Mouse (Mus musculus) hindbrain, embryonic 10.5 days (tissue): Measurements from ENCODE around the gene Dlg2. TPM values are rescaled to one million over a fixed set of nuclear protein-coding genes. Genes with fewer than 3 reads are reported as not detected.
A peak's percentile ranks its signal among the peaks of the same experiment; 100 is the strongest.

ENCODE experiments used
- DNase-seq: peaks from one replicate; pipeline ENCODE4 v3.0.0-alpha.2; 2017; ENCODE audit warnings: low spot score
- H3K27ac ChIP-seq: fragments of 300-500 bp; sonication (generic); 2 replicates; pipeline ENCODE4 v1.5.1; 2016; ENCODE audit warnings: mild to moderate bottlenecking, moderate library complexity
- H3K27me3 ChIP-seq: fragments of 300-500 bp; sonication (generic); 2 replicates; pipeline ENCODE4 v1.6.1; 2016; ENCODE audit warnings: mild to moderate bottlenecking; ENCODE audit not compliant: poor library complexity, insufficient read depth, severe bottlenecking
- H3K36me3 ChIP-seq: fragments of 300-500 bp; sonication (generic); 2 replicates; pipeline ENCODE4 v1.6.1; 2016; ENCODE audit warnings: mild to moderate bottlenecking, moderate library complexity
- H3K4me1 ChIP-seq: fragments of 300-500 bp; sonication (generic); replicated peaks from 2 replicates; pipeline ENCODE4 v1.6.1; 2016; ENCODE audit warnings: mild to moderate bottlenecking
- H3K4me3 ChIP-seq: fragments of 300-500 bp; sonication (generic); 2 replicates; pipeline ENCODE4 v1.5.1; 2016; ENCODE audit warnings: mild to moderate bottlenecking, moderate library complexity
- H3K9me3 ChIP-seq: fragments of 300-500 bp; sonication (generic); 2 replicates; pipeline ENCODE4 v1.6.1; 2016; ENCODE audit warnings: mild to moderate bottlenecking, moderate library complexity
- WGBS: fragments of 180-500 bp; shearing (Covaris S2); methylation state at CpG from one replicate; pipeline ENCODE4 v1.1.7; 2016; 5-methylcytosine and 5-hydroxymethylcytosine counted together
- polyA plus RNA-seq: library from polyadenylated mRNA; unstranded; fragments of >200 nt; fragmentation: Nextera tagmentation; extraction: Ambion mirVana; gene quantifications from 2 replicates; pipeline ENCODE4 v1.2.1, GENCODE M21; 2016

The Dlg2 gene
- polyA plus RNA-seq, 1 experiment from 2014 or later = 2.2 TPM

DNA sequence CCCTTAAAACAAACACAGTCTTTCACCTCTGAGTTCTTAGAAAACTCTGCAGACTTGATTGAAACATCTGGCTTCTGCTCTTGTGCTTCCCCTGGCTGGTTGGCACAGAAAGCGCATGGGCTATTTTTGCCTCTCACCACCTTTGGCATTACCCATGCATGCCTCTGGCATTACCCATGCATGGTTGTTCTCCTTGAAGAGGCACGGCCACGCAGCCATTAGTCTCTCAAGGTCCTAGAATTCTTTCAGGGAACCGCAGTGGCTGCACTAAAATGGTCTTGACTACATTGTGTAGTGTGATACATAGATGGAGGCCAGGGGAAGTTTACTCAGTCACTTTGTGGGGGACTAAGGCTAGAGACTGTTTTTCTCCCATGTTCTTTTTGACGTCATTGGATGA, 1709.9 kb downstream of the Dlg2 start:
- Histone ChIP-seq H3K9me3 (no peaks in the 10 kb centered on the region), H3K4me3 (no peak overlapping the region), H3K36me3 (no peaks in the 10 kb centered on the region), H3K27ac (no peak overlapping the region), H3K27me3 (peaks cover 14% of the 10 kb centered on the region), H3K4me1 (peaks cover 10% of the 10 kb centered on the region)
- WGBS = 93% methylated on average over 5 of the region's 5 CpGs
- DNase-seq = no peak

DNA sequence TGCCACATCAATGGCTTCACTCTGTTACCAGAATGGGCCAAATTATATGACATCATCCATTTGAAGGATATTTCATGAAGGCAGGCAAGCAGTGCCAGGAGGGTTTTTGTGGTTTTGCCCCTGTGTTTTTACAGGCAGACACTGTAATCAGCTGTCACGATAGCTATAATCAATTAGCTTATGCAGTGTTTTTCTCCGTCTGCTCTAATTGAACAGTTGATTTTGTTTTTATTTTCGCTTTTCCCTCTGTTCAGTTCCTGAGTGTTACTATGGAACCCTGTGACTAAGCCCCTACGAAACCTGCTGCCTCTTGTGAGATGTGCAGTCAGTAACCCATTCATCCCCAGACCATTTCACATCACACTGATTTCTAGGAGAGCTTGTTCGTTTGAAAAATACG, 1712.7 kb downstream of the Dlg2 start:
- WGBS = 79% methylated on average over 6 of the region's 6 CpGs
- Histone ChIP-seq H3K27ac (no peak overlapping the region), H3K4me3 (no peak overlapping the region), H3K9me3 (no peaks in the 10 kb centered on the region), H3K36me3 (no peaks in the 10 kb centered on the region), H3K4me1 (no peaks in the 10 kb centered on the region), H3K27me3 (no peaks in the 10 kb centered on the region)
- DNase-seq = no peak

DNA sequence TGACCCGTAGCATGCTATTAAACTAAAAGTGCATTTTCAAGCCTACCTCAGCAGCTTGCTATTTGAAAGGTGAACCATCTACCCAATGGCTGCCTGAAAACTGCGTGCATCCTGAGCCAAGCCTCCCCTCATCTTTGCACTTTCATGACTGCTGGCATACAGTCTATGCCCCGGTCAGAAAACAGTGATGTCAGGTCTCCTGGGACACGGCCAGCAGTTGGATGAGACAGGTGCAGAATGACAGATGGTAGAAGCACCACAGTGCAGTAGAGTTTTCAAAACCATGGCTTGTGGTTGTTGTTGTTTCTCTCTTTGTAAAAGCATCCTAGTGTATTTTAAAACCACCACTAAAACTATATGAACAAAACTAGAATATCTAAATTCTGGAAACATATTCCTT, 1719.5 kb downstream of the Dlg2 start:
- DNase-seq = no peak
- no peak overlapping the region for H3K4me3 ChIP-seq
- no peaks in the 10 kb centered on the region for H3K4me1 ChIP-seq
- 86% methylated on average over 4 of the region's 4 CpGs for WGBS
- H3K27me3 ChIP-seq = no peaks in the 10 kb centered on the region
- no peak overlapping the region for H3K27ac ChIP-seq
- H3K36me3 ChIP-seq = no peaks in the 10 kb centered on the region
- no peaks in the 10 kb centered on the region for H3K9me3 ChIP-seq

DNA sequence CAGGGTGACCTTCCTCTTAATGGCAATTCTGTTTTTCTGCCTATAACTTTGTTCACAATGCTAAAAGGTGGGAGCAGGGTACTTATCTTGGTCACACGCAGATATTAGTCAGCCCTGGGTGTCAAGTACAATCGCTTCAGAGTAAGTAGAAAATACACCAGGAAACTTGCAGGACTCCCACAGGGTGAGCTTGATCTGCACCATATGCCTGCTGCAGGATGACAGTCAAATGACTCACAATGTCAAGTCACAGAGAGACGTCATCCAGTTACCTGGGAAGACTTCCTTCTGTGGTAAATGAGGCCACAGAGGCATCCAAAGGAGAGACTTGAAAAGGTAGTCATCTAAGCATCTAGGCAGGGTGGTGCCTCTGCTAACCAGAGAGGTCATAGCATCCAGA, 1721.1 kb downstream of the Dlg2 start:
- no peaks in the 10 kb centered on the region for H3K4me1 ChIP-seq
- 81% methylated on average over 3 of the region's 3 CpGs for WGBS
- no peaks in the 10 kb centered on the region for H3K9me3 ChIP-seq
- no peaks in the 10 kb centered on the region for H3K27me3 ChIP-seq
- H3K27ac ChIP-seq = no peak overlapping the region
- H3K36me3 ChIP-seq = no peaks in the 10 kb centered on the region
- DNase-seq = no peak
- no peak overlapping the region for H3K4me3 ChIP-seq

DNA sequence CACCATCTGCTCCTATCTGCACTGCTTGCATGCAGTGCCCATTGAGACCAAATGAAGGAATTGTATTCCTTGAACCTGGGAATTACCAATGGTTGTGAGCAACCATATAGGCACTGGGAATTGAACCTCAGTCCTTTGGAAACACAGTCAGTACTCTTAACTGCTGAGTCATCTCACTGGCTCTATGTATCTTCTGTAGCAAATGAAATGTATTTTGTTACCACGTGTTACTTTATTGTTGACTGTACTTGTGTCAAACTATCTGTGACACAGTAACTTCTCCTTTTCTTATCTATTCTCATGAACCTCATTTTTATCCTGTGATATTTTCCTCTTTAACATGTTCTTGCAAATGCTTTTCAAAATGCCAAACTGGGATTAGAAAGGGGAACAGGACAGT, 1722.7 kb downstream of the Dlg2 start:
- Histone ChIP-seq H3K9me3 (no peaks in the 10 kb centered on the region), H3K4me3 (no peak overlapping the region), H3K4me1 (no peaks in the 10 kb centered on the region), H3K27ac (no peak overlapping the region), H3K27me3 (no peaks in the 10 kb centered on the region), H3K36me3 (no peaks in the 10 kb centered on the region)
- WGBS = 87% methylated on average over 1 of the region's 1 CpGs
- DNase-seq = no peak

DNA sequence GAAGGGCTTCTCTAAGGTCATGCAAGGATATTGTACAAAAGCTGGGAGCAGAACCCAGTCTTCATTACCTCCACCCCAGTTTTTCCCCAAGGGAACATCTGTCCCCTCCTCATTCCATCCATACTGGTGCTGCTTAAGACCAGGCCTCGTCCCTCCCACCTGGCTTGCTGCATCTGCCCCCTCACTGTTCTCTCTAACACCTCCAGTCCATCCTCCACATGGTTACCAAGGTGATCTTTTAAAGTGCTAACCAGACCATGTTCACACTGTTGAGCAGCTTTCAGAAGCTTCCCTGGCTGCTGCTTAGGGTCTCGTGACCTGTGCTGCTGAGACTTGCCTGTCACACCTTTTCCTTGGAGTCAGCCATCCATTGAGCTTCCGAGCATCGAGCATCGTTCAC, 1734.2 kb downstream of the Dlg2 start:
- Histone ChIP-seq H3K27ac (no peak overlapping the region), H3K36me3 (no peaks in the 10 kb centered on the region), H3K9me3 (no peaks in the 10 kb centered on the region), H3K4me3 (no peak overlapping the region), H3K4me1 (no peaks in the 10 kb centered on the region), H3K27me3 (no peaks in the 10 kb centered on the region)
- DNase-seq = no peak
- 83% methylated on average over 5 of the region's 5 CpGs for WGBS

DNA sequence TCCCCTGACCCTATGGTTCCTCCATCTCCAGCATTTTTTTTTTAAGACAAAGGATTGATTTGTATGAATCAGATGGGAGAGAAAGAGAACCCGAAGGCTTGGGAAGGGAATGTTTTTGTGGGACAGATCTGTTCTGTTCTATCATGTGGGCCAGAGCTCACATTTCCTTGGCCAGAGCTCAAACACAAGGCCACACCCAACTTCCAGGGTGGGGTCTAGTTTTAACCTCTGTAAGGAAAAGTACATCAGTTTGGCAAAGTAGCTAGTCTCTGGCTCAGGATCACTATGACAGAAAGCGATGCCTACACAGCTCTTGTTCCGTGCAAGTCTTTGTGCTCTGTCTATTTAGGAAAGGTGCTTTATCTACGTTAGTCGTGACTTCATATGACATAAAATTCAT, 1737.3 kb downstream of the Dlg2 start:
- Histone ChIP-seq H3K9me3 (no peaks in the 10 kb centered on the region), H3K27me3 (no peaks in the 10 kb centered on the region), H3K27ac (no peak overlapping the region), H3K4me3 (no peak overlapping the region), H3K4me1 (no peaks in the 10 kb centered on the region), H3K36me3 (no peaks in the 10 kb centered on the region)
- WGBS = 92% methylated on average over 5 of the region's 5 CpGs
- no peak for DNase-seq

DNA sequence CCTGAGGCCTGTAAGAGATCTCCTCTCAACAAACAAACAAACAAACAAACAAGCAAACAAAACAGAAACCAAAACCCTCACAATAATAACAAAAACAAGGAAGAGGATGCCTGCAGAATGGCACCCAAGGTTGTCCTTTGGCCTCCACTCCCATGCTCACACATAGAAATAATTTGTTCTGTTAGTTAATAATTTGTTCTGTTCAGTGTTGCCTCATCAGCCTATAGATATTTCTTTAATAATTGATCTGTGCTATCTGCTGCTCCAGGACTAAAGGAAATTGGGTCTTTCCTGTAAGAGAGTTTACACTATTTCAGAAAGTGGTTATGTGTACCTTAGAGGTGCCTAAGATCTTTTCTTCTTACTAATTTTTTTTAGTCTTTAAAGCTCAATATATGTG, 1741.7 kb downstream of the Dlg2 start:
- no peak overlapping the region for H3K4me3 ChIP-seq

DNA sequence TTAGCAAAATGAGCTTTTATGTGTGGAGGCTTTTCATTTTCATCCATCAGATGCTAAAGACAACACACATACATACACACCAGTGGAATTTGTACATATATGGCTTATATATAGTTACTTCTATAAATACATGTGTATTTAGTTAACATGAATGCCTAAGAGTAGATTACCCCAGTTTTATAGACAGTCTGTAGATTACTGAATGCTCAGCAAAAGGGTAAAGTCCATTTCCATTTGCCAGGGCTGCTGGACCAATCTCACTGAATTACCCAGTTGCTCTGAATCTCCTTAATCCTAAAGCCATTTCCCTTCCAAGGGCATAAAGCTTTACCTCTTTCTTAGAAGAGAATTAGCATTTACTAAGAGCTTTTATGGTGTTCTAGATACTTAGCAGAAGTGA, 1744.1 kb downstream of the Dlg2 start:
- no peaks in the 10 kb centered on the region for H3K9me3 ChIP-seq
- no peak for DNase-seq
- no peak overlapping the region for H3K4me3 ChIP-seq
- H3K36me3 ChIP-seq = no peaks in the 10 kb centered on the region
- H3K27ac ChIP-seq = no peak overlapping the region
- no peaks in the 10 kb centered on the region for H3K27me3 ChIP-seq
- H3K4me1 ChIP-seq = no peaks in the 10 kb centered on the region

More for the DNA sequence above, 1741.7 kb downstream of the Dlg2 start:
- no peak for DNase-seq
- Histone ChIP-seq H3K36me3 (no peaks in the 10 kb centered on the region), H3K27ac (no peak overlapping the region), H3K27me3 (no peaks in the 10 kb centered on the region), H3K4me1 (no peaks in the 10 kb centered on the region), H3K9me3 (no peaks in the 10 kb centered on the region)

DNA sequence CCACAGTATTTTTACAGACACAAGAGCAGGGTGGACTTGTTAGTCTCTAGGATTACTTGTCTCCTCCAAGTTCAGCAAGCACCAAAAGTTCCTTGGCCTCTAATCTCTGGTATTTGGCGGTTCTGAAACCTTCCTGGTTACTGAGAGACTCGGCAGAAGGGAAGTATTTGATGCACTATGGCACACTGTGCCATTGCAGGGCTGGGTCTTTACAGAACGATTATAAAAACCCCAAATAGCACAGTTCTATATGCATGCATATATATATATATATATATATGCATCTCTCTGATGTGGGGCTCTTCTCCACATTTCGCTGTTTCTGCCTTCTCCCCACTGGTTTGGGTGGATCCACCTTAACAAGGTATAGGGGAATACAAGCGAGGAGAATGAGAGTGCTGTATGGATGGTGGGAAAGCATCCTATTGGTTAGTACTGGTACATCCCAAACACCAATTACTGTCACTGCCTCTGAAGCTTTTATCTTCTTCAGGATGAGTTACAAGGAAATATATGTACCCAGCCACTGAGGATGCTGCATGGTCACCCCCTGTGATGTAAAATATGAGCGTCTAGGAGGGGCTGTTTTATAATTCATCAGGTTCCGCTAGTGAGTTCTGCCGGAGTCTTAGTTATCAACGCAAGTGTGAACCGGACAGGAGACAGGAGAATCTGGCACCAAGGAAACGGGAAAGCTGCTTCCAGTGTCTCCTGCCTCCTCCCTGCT, 1758.2 kb downstream of the Dlg2 start:
- WGBS = 59% methylated on average over 11 of the region's 11 CpGs
- no peak for DNase-seq

DNA sequence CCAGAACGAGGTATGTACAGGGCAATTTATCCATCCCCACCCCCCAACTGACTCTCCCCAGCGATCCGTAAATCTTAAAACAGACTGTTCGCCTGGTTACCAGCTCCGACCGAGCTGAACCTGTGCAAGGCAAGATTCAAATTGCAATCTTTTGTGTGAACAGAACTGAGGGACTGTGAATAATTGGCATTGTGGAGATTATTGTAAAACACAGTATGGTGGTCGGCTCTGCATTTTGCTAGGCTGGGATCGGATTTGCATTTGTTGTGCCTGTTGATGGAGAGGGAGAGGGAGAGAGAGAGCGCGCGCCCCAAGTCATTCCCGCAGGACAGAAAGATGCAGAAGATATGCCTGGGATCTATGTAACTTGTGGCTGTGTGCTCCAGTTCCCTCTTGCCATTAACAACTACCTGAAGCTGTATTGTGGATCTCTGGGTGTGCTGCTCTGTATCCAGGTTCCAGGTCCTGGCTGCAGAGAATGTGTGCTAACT, 1759.1 kb downstream of the Dlg2 start:
- Histone ChIP-seq H3K27ac (peak overlapping the region; percentile 50), H3K4me1 (peaks cover 20% of the 10 kb centered on the region), H3K4me3 (peak overlapping the region; percentile 45), H3K27me3 (no peaks in the 10 kb centered on the region), H3K36me3 (no peaks in the 10 kb centered on the region), H3K9me3 (no peaks in the 10 kb centered on the region)
- WGBS = 16% methylated on average over 12 of the region's 12 CpGs
- DNase-seq = peak; percentile 38

More for the DNA sequence above, 1758.2 kb downstream of the Dlg2 start:
- H3K4me3 ChIP-seq = peak overlapping the region; percentile 45
- no peaks in the 10 kb centered on the region for H3K9me3 ChIP-seq
- H3K27me3 ChIP-seq = no peaks in the 10 kb centered on the region
- no peaks in the 10 kb centered on the region for H3K36me3 ChIP-seq
- H3K27ac ChIP-seq = peak overlapping the region; percentile 50; the same call in 1 of the 2 replicates
- H3K4me1 ChIP-seq = peaks cover 20% of the 10 kb centered on the region

DNA sequence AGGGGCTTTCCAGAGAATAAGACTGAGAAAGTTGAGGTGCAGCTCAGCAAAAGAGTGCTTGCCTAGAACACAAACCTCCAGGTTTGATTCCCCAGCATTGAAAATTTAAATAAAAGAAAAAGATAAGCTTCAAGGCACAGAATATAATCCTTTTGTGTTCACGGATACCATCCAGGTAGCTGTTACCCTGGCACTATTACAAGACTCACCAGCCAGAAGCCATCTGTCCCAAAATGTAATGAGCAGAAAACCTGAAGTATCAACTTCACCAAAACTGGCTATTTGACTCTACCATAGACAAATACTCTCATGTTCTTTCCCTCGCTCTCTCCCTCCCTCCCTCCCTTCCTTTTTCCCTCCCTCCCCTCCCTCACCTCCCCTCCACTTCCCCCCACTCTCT, 1764.4 kb downstream of the Dlg2 start:
- WGBS = 90% methylated on average over 2 of the region's 2 CpGs

DNA sequence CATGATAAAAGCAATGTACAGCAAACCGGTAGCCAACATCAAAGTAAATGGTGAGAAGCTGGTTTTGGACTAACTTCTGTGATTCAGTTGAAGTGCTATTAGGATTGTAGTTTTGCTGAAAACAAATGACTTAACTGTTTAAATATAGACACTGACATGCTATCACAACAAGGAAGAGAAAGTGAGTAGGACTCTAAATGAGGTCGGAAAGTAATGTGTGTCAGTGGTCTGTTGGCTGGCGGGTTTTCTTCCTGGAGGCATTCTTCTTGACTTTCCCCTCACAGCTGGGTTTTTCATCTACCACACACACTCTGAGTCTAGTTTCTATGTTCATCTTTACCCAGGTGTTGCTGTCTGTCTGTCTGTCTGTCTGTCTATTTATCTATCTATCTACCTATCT, 1771.1 kb downstream of the Dlg2 start:
- WGBS = 92% methylated on average over 3 of the region's 3 CpGs
- Histone ChIP-seq H3K9me3 (no peaks in the 10 kb centered on the region), H3K36me3 (no peaks in the 10 kb centered on the region), H3K4me3 (no peak overlapping the region), H3K27me3 (no peaks in the 10 kb centered on the region), H3K4me1 (no peaks in the 10 kb centered on the region), H3K27ac (no peak overlapping the region)
- DNase-seq = no peak

More for the DNA sequence above, 1764.4 kb downstream of the Dlg2 start:
- Histone ChIP-seq H3K36me3 (no peaks in the 10 kb centered on the region), H3K4me3 (no peak overlapping the region), H3K27ac (no peak overlapping the region), H3K9me3 (no peaks in the 10 kb centered on the region), H3K27me3 (no peaks in the 10 kb centered on the region), H3K4me1 (peaks cover 7% of the 10 kb centered on the region)
- no peak for DNase-seq

DNA sequence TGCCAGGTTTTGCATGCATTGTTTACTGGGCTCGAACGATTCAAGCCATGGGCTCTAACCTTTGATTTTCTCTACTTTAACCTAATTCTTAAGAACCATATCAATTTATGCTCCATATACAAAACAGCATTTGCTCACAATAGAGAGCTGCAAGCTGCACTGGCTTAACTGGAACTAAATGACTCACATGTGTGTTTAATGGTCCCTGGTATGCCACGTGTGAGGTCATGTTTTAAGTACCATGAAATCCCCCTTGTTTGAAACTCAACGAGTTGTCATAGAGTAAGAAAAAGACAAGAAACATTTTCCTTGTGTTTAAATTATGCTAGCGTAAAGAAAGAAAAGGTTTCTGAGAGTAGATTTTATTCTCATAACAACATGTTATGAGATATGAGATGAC, 1772.1 kb downstream of the Dlg2 start:
- H3K27ac ChIP-seq = no peak overlapping the region
- H3K36me3 ChIP-seq = no peaks in the 10 kb centered on the region
- no peaks in the 10 kb centered on the region for H3K27me3 ChIP-seq
- no peak overlapping the region for H3K4me3 ChIP-seq
- no peaks in the 10 kb centered on the region for H3K9me3 ChIP-seq
- 85% methylated on average over 5 of the region's 5 CpGs for WGBS
- DNase-seq = no peak
- H3K4me1 ChIP-seq = no peaks in the 10 kb centered on the region
